Mouse (Mus musculus) CH12.LX (cell line): Measurements from ENCODE around the gene Tshz3. TPM values are rescaled to one million over a fixed set of nuclear protein-coding genes. Genes with fewer than 3 reads are reported as not detected.

Source experiments
- DNase-seq: peaks from one replicate; pipeline ENCODE4 v3.0.0-alpha.2; 2013; ENCODE audit errors: extremely low read depth
- H3K27ac ChIP-seq: 2 replicates; pipeline ENCODE4 v1.5.1; 2012; ENCODE audit warnings: low read depth, mild to moderate bottlenecking, control low read depth, moderate library complexity; ENCODE audit not compliant: insufficient read depth
- H3K27me3 ChIP-seq: replicated peaks from 2 replicates; pipeline ENCODE3; 2012; ENCODE audit warnings: inconsistent platforms
- H3K36me3 ChIP-seq, 2 experiments: replicated peaks in 1 of 2; 2 replicates each; pipeline versions ENCODE3 to v1.6.1; 2012; ENCODE audit warnings: inconsistent platforms in 1 of 2, low read length in 1 of 2, mild to moderate bottlenecking in 1 of 2, mixed read lengths in 1 of 2, moderate library complexity in 1 of 2; ENCODE audit not compliant: control insufficient read depth in 1 of 2, insufficient read depth in 1 of 2
- H3K4me1 ChIP-seq, 2 experiments: 2 replicates each; pipeline ENCODE4 v1.6.1; 2012; ENCODE audit warnings: inconsistent platforms in 1 of 2, moderate library complexity in 1 of 2; ENCODE audit not compliant: insufficient read depth in 2 of 2, control insufficient read depth in 1 of 2
- H3K4me2 ChIP-seq: 2 replicates; pipeline ENCODE4 v1.6.1; 2012; ENCODE audit warnings: low read depth, mild to moderate bottlenecking, control low read depth; ENCODE audit not compliant: poor library complexity, insufficient read depth, severe bottlenecking
- H3K4me3 ChIP-seq, 3 experiments: fragments of 150-350 bp in 1 of 3; sonication (generic) in 1 of 3; replicated peaks in 1 of 3; 2 replicates each; pipeline versions ENCODE3 to v1.5.1; 2011 to 2012; ENCODE audit warnings: low read depth in 2 of 3, low read length in 2 of 3, mild to moderate bottlenecking in 2 of 3, moderate library complexity in 2 of 3, control low read depth in 1 of 3, improper control_type of control experiment in 1 of 3, inconsistent platforms in 1 of 3, mixed read lengths in 1 of 3; ENCODE audit not compliant: poor library complexity in 1 of 3
- H3K79me2 ChIP-seq: replicated peaks from 2 replicates; pipeline ENCODE4 v1.6.1; 2012; ENCODE audit warnings: mild to moderate bottlenecking, moderate library complexity; ENCODE audit not compliant: control insufficient read depth, poor library complexity, insufficient read depth, severe bottlenecking; ENCODE audit errors: extremely low read depth
- H3K9ac ChIP-seq: 2 replicates; pipeline ENCODE4 v1.6.1; 2012; ENCODE audit warnings: low read depth, mild to moderate bottlenecking, control low read depth, moderate library complexity; ENCODE audit not compliant: insufficient read depth
- H3K9me3 ChIP-seq: replicated peaks from 2 replicates; pipeline ENCODE3; 2012; ENCODE audit warnings: low read length, inconsistent platforms, mixed read lengths
- CHD1 ChIP-seq: IDR thresholded peaks from 2 replicates; pipeline ENCODE4 v1.6.1; 2012; ENCODE audit warnings: low read depth, low read length, improper control_type of control experiment, inconsistent platforms
- CHD2 ChIP-seq: IDR thresholded peaks from 2 replicates; pipeline ENCODE4 v1.6.1; 2011; ENCODE audit warnings: low read length, improper control_type of control experiment
- CTCF ChIP-seq, 2 experiments: IDR thresholded peaks in 1 of 2; conservative IDR thresholded peaks in 1 of 2; 2 replicates each; pipeline ENCODE4 v1.5.1; 2011 to 2012; ENCODE audit warnings: low read depth in 2 of 2, low read length in 2 of 2, improper control_type of control experiment in 1 of 2, inconsistent platforms in 1 of 2, mild to moderate bottlenecking in 1 of 2, moderate library complexity in 1 of 2
- GABPA ChIP-seq: IDR thresholded peaks from 2 replicates; pipeline ENCODE4 v1.6.1; 2012; ENCODE audit warnings: low read depth, low read length, improper control_type of control experiment, inconsistent platforms; ENCODE audit not compliant: insufficient replicate concordance
- IRF4 ChIP-seq: IDR thresholded peaks from 2 replicates; pipeline ENCODE4 v1.6.1; 2014; ENCODE audit warnings: low read depth, mild to moderate bottlenecking, inconsistent platforms, low read length, improper control_type of control experiment
- JUN ChIP-seq: IDR thresholded peaks from 2 replicates; pipeline ENCODE4 v1.6.1; 2011; ENCODE audit warnings: low read depth, mild to moderate bottlenecking, low read length, improper control_type of control experiment, moderate library complexity; ENCODE audit not compliant: insufficient read depth
- MXI1 ChIP-seq: IDR thresholded peaks from 2 replicates; pipeline ENCODE4 v1.6.1; 2011; ENCODE audit warnings: mild to moderate bottlenecking, low read depth, low read length, improper control_type of control experiment
- MYC ChIP-seq: IDR thresholded peaks from 2 replicates; pipeline ENCODE4 v1.6.1; 2011; ENCODE audit warnings: low read depth, mild to moderate bottlenecking, improper control_type of control experiment, low read length
- NRF1 ChIP-seq: IDR thresholded peaks from 2 replicates; pipeline ENCODE4 v1.6.1; 2014; ENCODE audit warnings: low read depth, mild to moderate bottlenecking, inconsistent platforms, low read length, improper control_type of control experiment, moderate library complexity
- PAX5 ChIP-seq: IDR thresholded peaks from 2 replicates; pipeline ENCODE4 v1.6.1; 2012; ENCODE audit warnings: low read length, inconsistent platforms, mixed read lengths
- RAD21 ChIP-seq: IDR thresholded peaks from 2 replicates; pipeline ENCODE4 v1.6.1; 2011; ENCODE audit warnings: low read depth, mild to moderate bottlenecking, low read length, improper control_type of control experiment, moderate library complexity
- RCOR1 ChIP-seq: conservative IDR thresholded peaks from 2 replicates; pipeline ENCODE4 v1.6.1; 2012; ENCODE audit warnings: low read depth, mild to moderate bottlenecking, inconsistent platforms, low read length, improper control_type of control experiment
- SIN3A ChIP-seq: IDR thresholded peaks from 2 replicates; pipeline ENCODE4 v1.6.1; 2012; ENCODE audit warnings: low read length, improper control_type of control experiment, inconsistent platforms
- TBP ChIP-seq: conservative IDR thresholded peaks from 2 replicates; pipeline ENCODE4 v1.6.1; 2011; ENCODE audit warnings: low read depth, low read length, improper control_type of control experiment
- USF1 ChIP-seq: IDR thresholded peaks from 2 replicates; pipeline ENCODE4 v1.6.1; 2014; ENCODE audit warnings: low read depth, mild to moderate bottlenecking, inconsistent platforms, low read length, improper control_type of control experiment
- ZC3H11A ChIP-seq: IDR thresholded peaks from 2 replicates; pipeline ENCODE4 v1.6.1; 2012; ENCODE audit warnings: low read depth, mild to moderate bottlenecking, inconsistent platforms, low read length, improper control_type of control experiment
- dilution Hi-C: fragments of 300-500 bp; cut with MboI; formaldehyde crosslinking; loops from 2 replicates; pipeline ENCODE4 v1.14.3; 2020; ENCODE audit warnings: low sequenced_read_pairs; ENCODE audit not compliant: extremely low pct_unique_long_range_greater_than_20kb, extremely low pct_ligation_motif_present
- in situ Hi-C: fragments of 300-500 bp; cut with MboI; formaldehyde crosslinking; loops from 3 replicates; pipeline ENCODE4 v1.14.3; 2019; ENCODE audit warnings: low sequenced_read_pairs, low pct_ligation_motif_present, low pct_unique_long_range_greater_than_20kb, mixed read lengths
- polyA plus RNA-seq: library from polyadenylated mRNA; unstranded; fragments of >175 nt; gene quantifications from 2 replicates; pipeline ENCODE4 v1.2.1, GENCODE M21; 2012; ENCODE audit warnings: low read depth; ENCODE audit not compliant: insufficient read length
- total RNA-seq, 2 experiments: library from RNA; depleted of rRNA; stranded (reverse); fragments of 300-350 nt in 1 of 2; fragments of >200 nt in 1 of 2; gene quantifications; 2 replicates each; pipeline ENCODE4 v1.2.3; 2012 to 2014

Tshz3 gene
- total and polyA plus RNA-seq, 3 experiments: not detected

GRCm38 (mm10) chr7:36784243-36784773 is 86.4 kb downstream of the Tshz3 start:
- dilution Hi-C loops: no loop called here

GRCm38 (mm10) chr7:36786713-36787421 is 88.9 kb downstream of the Tshz3 start:
- peaks cover 88% of the 10 kb centered on the region for H3K9me3 ChIP-seq
- TF ChIP-seq MYC (no peak), MXI1 (no peak), JUN (no peak), GABPA (no peak), RAD21 (no peak), CHD2 (no peak), RCOR1 (no peak), IRF4 (no peak), TBP (no peak), CHD1 (no peak)
- no peak for DNase-seq
- H3K9ac ChIP-seq: no peak overlapping the region
- H3K4me1 ChIP-seq: no peaks in the 10 kb centered on the region
- H3K4me3 ChIP-seq: no peak overlapping the region
- no peaks in the 10 kb centered on the region for H3K79me2 ChIP-seq
- no peak overlapping the region for H3K4me2 ChIP-seq
- in situ Hi-C loops: no loop called here
- dilution Hi-C loops: no loop called here
- no peaks in the 10 kb centered on the region for H3K36me3 ChIP-seq
- no peak overlapping the region for H3K27ac ChIP-seq
- H3K27me3 ChIP-seq: no peaks in the 10 kb centered on the region

More at GRCm38 (mm10) chr7:36784243-36784773, 86.4 kb downstream of the Tshz3 start:
- in situ Hi-C loops: no loop called here
- no peaks in the 10 kb centered on the region for H3K36me3 ChIP-seq
- H3K4me3 ChIP-seq: no peak overlapping the region
- H3K4me2 ChIP-seq: no peak overlapping the region
- H3K9ac ChIP-seq: no peak overlapping the region
- H3K4me1 ChIP-seq: no peaks in the 10 kb centered on the region
- H3K27ac ChIP-seq: no peak overlapping the region
- no peaks in the 10 kb centered on the region for H3K79me2 ChIP-seq
- no peaks in the 10 kb centered on the region for H3K27me3 ChIP-seq
- H3K9me3 ChIP-seq: peaks cover 86% of the 10 kb centered on the region
- TF ChIP-seq SIN3A (no peak), TBP (no peak), PAX5 (no peak), USF1 (no peak), CTCF (conservative IDR thresholded peaks at IDR 0.05 in 1 of 2, IDR thresholded peaks at IDR 0.05 in 1 of 2; ENCODE audit: low read depth in 2 of 2, low read length in 2 of 2) (no peak), ZC3H11A (no peak), NRF1 (no peak), CHD1 (no peak)
- DNase-seq: no peak
